Mouse (Mus musculus) heart, postnatal 0 days (tissue): ENCODE data around the gene Gm42421.

Experiments
- CTCF ChIP-seq: IDR thresholded peaks from 2 replicates; pipeline ENCODE4 v1.5.1; 2016; ENCODE audit warnings: antibody characterized with exemption, control low read depth, low read depth
- EP300 ChIP-seq: IDR thresholded peaks from 2 replicates; pipeline ENCODE4 v1.6.1; 2016; ENCODE audit warnings: antibody characterized with exemption, low read depth

GRCm38 (mm10) chr5:143902111-143902510 is 25.9 kb upstream of the Gm42421 start:
- TF ChIP-seq CTCF (no peak), EP300 (no peak)
